Mouse (Mus musculus): ENCODE measurements around the gene Obp2b. TPM values are rescaled to one million over a fixed set of nuclear protein-coding genes. Genes with fewer than 3 reads are reported as not detected.

The Obp2b gene
- not detected in 2 replicates for polyA plus RNA-seq (2012)

GRCm38 (mm10) chr2:25736709-25737108 lies at the start of gene Obp2b:
Gene Obp2b, plus strand, starts transcription at chr2:25737009.

GRCm38 (mm10) chr2:25699743-25700142 lies 37.1 kb upstream of the Obp2b start, which contains the start of gene Obp2a:
Gene Obp2a, plus strand, starts transcription at chr2:25700043.

DNA sequence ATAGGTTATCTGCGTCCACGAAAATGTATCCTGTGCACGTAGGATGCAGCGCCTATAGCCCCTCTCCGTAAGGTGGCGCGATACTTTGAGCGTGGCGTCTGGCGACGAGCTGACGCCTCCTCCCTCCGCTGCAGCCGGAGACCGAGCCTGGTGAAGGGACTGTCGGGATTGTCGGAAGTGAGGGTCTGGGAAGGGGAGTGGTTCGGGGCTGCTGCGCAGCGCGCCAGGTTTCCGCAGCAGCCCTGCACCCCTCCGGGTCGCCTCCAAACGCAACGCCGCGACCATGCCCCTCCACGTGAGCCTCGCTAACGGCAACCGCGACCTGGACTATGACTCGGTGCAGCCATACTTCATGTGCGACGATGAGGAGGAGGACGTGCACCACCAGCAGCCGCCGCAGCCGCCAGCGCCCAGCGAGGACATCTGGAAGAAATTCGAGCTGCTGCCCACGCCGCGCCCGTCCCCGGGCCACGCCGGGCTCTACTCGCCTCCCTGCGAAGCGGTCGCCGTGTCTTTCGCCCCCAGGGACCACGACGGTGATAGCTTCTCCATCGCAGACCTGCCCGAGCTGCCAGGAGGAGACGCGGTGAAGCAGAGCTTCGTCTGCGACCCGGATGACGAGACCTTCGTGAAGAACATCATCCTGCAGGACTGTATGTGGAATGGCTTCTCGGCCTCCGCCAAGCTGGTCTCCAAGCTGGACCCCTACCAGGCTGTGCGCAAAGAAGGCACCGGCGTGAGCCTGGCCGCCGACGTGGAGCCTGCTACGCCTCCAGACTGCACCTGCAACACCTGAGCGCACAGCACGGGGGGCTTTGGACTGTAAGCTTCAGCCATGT lies 29.9 kb upstream of the Obp2b start, which contains the start of gene Bmyc:
Gene Bmyc (plus strand): TSS at position 97 of the 839 bp plus-strand sequence.

GRCm38 (mm10) chr2:25765269-25765668 lies 28.5 kb downstream of the Obp2b start, which contains the start of gene Lcn3:
Gene Lcn3, plus strand, starts transcription at chr2:25765569.

DNA sequence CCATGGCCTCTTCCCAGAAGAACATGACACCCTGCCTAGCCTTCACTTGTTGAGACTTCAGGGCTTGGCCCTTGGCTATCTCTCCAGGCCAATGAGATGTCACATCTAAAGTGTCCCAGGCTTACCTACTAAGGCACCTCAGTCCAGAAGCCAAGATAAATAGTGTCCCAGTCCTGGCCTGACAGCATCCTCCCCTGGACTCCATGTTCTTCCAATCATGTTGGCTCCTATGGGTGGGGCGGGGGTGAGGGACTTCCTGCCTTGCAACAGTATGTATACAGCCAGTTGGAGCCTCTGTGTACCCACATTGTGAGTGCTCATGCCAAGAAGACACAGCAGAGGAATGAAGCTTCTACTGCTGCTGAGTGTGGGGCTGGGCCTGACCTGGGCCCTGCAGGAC lies 39.9 kb downstream of the Obp2b start, which contains the start of gene Lcn11:
Gene Lcn11 (plus strand): TSS at position 301 of the 400 bp plus-strand sequence.

DNA sequence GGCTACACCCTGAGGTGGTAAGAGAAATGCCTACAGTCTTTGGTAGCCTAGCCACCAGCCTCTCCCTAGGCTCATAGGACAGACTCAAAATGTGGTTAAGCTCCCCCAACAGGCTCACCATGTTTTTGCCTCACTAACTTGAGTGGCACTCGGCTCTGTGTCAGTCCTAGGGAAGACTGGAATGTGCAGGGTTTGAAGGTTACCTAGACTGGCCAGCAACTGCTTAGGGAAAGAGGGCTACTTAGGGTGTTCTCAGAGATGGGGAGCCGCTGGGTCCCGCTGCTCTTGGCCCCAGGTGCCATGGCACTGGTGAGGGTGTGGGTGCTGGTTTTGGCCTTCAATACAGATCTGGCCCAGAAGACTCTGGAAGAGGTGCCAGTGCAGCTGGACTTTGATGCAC lies 45.1 kb downstream of the Obp2b start, which contains the start of gene Gm13539:
Gene Gm13539 (plus strand): TSS at position 301 of the 400 bp plus-strand sequence.

Other genes starting within 250 kb of the Obp2b start
- not detected in 2 replicates for gene Lcn12, start 243.1 kb upstream of the Obp2b start, polyA plus RNA-seq (2012)
- gene Fbxw5, start 236.3 kb upstream of the Obp2b start, polyA plus RNA-seq (2012) = 39.7 and 48.0 TPM in 2 replicates
- 0.13 and 0.45 TPM in 2 replicates for gene C8g, start 235.3 kb upstream of the Obp2b start, polyA plus RNA-seq (2012)
- gene Traf2, start 190.1 kb upstream of the Obp2b start, polyA plus RNA-seq (2012) = 11.8 and 12.9 TPM in 2 replicates
- 607 and 733 TPM in 2 replicates for gene Edf1, start 179.2 kb upstream of the Obp2b start, polyA plus RNA-seq (2012)
- 2.5 and 2.7 TPM in 2 replicates for gene Mamdc4, start 162.2 kb upstream of the Obp2b start, polyA plus RNA-seq (2012)
- 14.1 and 16.5 TPM in 2 replicates for gene Phpt1, start 161.8 kb upstream of the Obp2b start, polyA plus RNA-seq (2012)
- 0.37 and 0.81 TPM in 2 replicates for gene Ajm1, start 155.3 kb upstream of the Obp2b start, polyA plus RNA-seq (2012)
- 76.2 and 87.1 TPM in 2 replicates for gene Rabl6, start 128.5 kb upstream of the Obp2b start, polyA plus RNA-seq (2012)
- gene Ccdc183, start 119.3 kb upstream of the Obp2b start, polyA plus RNA-seq (2012) = not detected in 2 replicates
- gene Tmem141, start 115.0 kb upstream of the Obp2b start, polyA plus RNA-seq (2012) = 11.4 and 11.5 TPM in 2 replicates
- gene Fcna, start 109.0 kb upstream of the Obp2b start, polyA plus RNA-seq (2012) = 0.49 and 1.0 TPM in 2 replicates
- not detected in 2 replicates for gene Lcn8, start 83.9 kb upstream of the Obp2b start, polyA plus RNA-seq (2012)
- not detected in 2 replicates for gene Lcn5, start 79.1 kb upstream of the Obp2b start, polyA plus RNA-seq (2012)
- not detected in 2 replicates for gene Lcn6, start 60.2 kb upstream of the Obp2b start, polyA plus RNA-seq (2012)
- not detected in 2 replicates for gene Lcn10, start 54.3 kb upstream of the Obp2b start, polyA plus RNA-seq (2012)
- gene Obp2a, start 37.0 kb upstream of the Obp2b start, polyA plus RNA-seq (2012) = not detected in 2 replicates
- 115 and 133 TPM in 2 replicates for gene Bmyc, start 30.3 kb upstream of the Obp2b start, polyA plus RNA-seq (2012)
- gene Lcn3, start 28.6 kb downstream of the Obp2b start, polyA plus RNA-seq (2012) = not detected in 2 replicates
- gene Lcn11, start 40.0 kb downstream of the Obp2b start, polyA plus RNA-seq (2012) = not detected in 2 replicates
- not detected in 2 replicates for gene Gm13539, start 45.2 kb downstream of the Obp2b start, polyA plus RNA-seq (2012)
- not detected in 2 replicates for gene Glt6d1, start 78.8 kb downstream of the Obp2b start, polyA plus RNA-seq (2012)
- not detected in 2 replicates for gene Lcn9, start 86.1 kb downstream of the Obp2b start, polyA plus RNA-seq (2012)
- gene Sohlh1, start 110.2 kb downstream of the Obp2b start, polyA plus RNA-seq (2012) = not detected in 2 replicates
- 0.01 TPM in 1 of 2 replicates, not detected in the other for gene Kcnt1, start 126.7 kb downstream of the Obp2b start, polyA plus RNA-seq (2012)
- 4.4 and 6.3 TPM in 2 replicates for gene Camsap1, start 246.3 kb downstream of the Obp2b start, polyA plus RNA-seq (2012)

All from megakaryocyte-erythroid progenitor cell, adult 5 weeks (primary cell).